Mouse (Mus musculus) heart, embryonic 16.5 days (tissue): Measurements from ENCODE around the gene Rbl1. TPM values are rescaled to one million over a fixed set of nuclear protein-coding genes. Genes with fewer than 3 reads are reported as not detected.

Experiments
- ATAC-seq: fragments of 200-750 bp; cut with Nextera tagmentation; replicated peaks from 2 replicates; pipeline ENCODE4 v1.8.0; 2017; ENCODE audit warnings: moderate number of reproducible peaks; ENCODE audit not compliant: insufficient read depth, low FRiP score; ENCODE audit errors: extremely low read depth
- H3K27ac ChIP-seq: fragments of 300-500 bp; sonication (generic); 2 replicates; pipeline ENCODE4 v1.5.1; 2014; ENCODE audit warnings: mild to moderate bottlenecking, low read length, control low read depth, moderate library complexity
- H3K27me3 ChIP-seq: fragments of 300-500 bp; sonication (generic); 2 replicates; pipeline ENCODE4 v1.6.1; 2014; ENCODE audit warnings: low read length, mixed read lengths; ENCODE audit not compliant: control insufficient read depth, insufficient read depth
- H3K36me3 ChIP-seq: fragments of 300-500 bp; sonication (generic); 2 replicates; pipeline ENCODE4 v1.6.1; 2014; ENCODE audit not compliant: control insufficient read depth, insufficient read depth
- H3K4me1 ChIP-seq: fragments of 300-500 bp; sonication (generic); 2 replicates; pipeline ENCODE4 v1.6.1; 2014; ENCODE audit warnings: low read length, mixed read lengths; ENCODE audit not compliant: control insufficient read depth, insufficient read depth
- H3K4me2 ChIP-seq: fragments of 300-500 bp; sonication (generic); 2 replicates; pipeline ENCODE4 v1.6.1; 2014; ENCODE audit warnings: low read depth, mild to moderate bottlenecking, control low read depth, low read length
- H3K4me3 ChIP-seq: fragments of 300-500 bp; sonication (generic); 2 replicates; pipeline ENCODE4 v1.5.1; 2014; ENCODE audit warnings: mild to moderate bottlenecking, control low read depth, low read length
- H3K9ac ChIP-seq: fragments of 300-500 bp; sonication (generic); 2 replicates; pipeline ENCODE4 v1.6.1; 2014; ENCODE audit warnings: low read length, control low read depth
- H3K9me3 ChIP-seq: fragments of 300-500 bp; sonication (generic); replicated peaks from 2 replicates; pipeline ENCODE4 v1.6.1; 2016; ENCODE audit warnings: low read length; ENCODE audit not compliant: control insufficient read depth
- WGBS: fragments of 180-500 bp; shearing (Covaris S2); extraction: QIAGEN DNeasy Blood & Tissue Kit; methylation state at CpG from one replicate; pipeline ENCODE4 v1.1.7; 2014; 5-methylcytosine and 5-hydroxymethylcytosine counted together
- polyA plus RNA-seq: library from polyadenylated mRNA; unstranded; fragments of >200 nt; fragmentation: Nextera tagmentation; extraction: Ambion mirVana; gene quantifications from 2 replicates; pipeline ENCODE4 v1.2.1, GENCODE M21; 2015

The Rbl1 gene
- polyA plus RNA-seq, 1 experiment from 2014 or later = 15.1 TPM

GRCm38 (mm10) chr2:157139251-157139802 lies 65.0 kb downstream of the Rbl1 start:
- 69% methylated on average over 5 of the region's 5 CpGs for WGBS
- Histone ChIP-seq H3K27ac (no peak overlapping the region), H3K4me3 (no peak overlapping the region), H3K4me2 (no peak overlapping the region), H3K27me3 (no peaks in the 10 kb centered on the region), H3K9ac (no peak overlapping the region), H3K4me1 (peaks cover 2% of the 10 kb centered on the region; the same call in 1 of the 2 replicates), H3K9me3 (peaks cover 3% of the 10 kb centered on the region; the same call in 1 of the 2 replicates), H3K36me3 (no peaks in the 10 kb centered on the region)
- ATAC-seq = no peak

- WGBS = 74% methylated on average over 5 of the region's 5 CpGs
- Histone ChIP-seq H3K27me3 (no peaks in the 10 kb centered on the region), H3K27ac (no peak overlapping the region), H3K9me3 (peaks cover 3% of the 10 kb centered on the region; the same call in 1 of the 2 replicates), H3K4me3 (no peak overlapping the region), H3K36me3 (no peaks in the 10 kb centered on the region), H3K4me2 (no peak overlapping the region), H3K4me1 (peaks cover 7% of the 10 kb centered on the region), H3K9ac (no peak overlapping the region)
- ATAC-seq = no peak
Measured at GRCm38 (mm10) chr2:157138808-157139207, 65.5 kb downstream of the Rbl1 start.

DNA sequence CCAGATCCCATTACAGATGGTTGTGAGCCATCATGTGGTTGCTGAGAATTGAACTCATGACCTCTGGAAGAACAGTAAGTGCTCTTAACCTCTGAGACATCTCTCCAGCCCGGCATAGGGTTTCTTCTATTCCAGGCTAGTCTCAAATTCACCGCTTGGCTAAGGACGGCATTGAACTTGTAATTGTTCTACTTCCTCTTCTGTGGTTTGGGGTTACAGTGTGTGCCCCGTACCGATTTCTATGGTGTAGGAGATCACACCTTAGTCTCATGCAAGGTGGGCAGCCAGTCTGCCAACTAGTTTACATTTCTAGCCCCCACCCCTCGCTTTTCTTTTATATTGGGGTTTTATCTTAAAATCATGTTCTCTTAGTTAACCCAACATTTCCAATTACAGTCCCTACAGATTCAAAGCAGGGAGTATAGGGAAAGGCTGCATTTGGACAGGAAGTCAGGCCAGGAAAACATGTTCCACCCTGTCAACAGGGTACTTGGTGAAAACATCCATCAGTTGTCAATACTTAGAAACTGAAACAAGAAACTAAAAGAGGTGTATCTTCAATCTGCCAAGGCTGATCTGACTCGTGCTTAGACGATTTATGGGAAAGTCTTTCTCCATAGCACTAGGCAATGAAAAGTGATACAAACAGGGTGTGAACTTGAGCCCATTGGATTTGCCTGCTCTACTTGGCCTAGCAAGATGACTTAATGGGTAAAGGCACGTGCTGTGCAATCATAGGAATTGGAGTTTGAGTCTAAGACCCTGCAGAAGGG lies 66.2 kb downstream of the Rbl1 start:
- WGBS = 83% methylated on average over 9 of the region's 9 CpGs
- H3K4me2 ChIP-seq = no peak overlapping the region
- no peaks in the 10 kb centered on the region for H3K27me3 ChIP-seq
- peaks cover 3% of the 10 kb centered on the region; the same call in 1 of the 2 replicates for H3K9me3 ChIP-seq
- ATAC-seq = no peak
- peaks cover 11% of the 10 kb centered on the region for H3K4me1 ChIP-seq
- H3K9ac ChIP-seq = no peak overlapping the region
- H3K27ac ChIP-seq = no peak overlapping the region
- H3K4me3 ChIP-seq = no peak overlapping the region
- no peaks in the 10 kb centered on the region for H3K36me3 ChIP-seq

- no peak overlapping the region for H3K27ac ChIP-seq
- 53% methylated on average over 2 of the region's 2 CpGs for WGBS
Measured at GRCm38 (mm10) chr2:157136646-157137045, 67.7 kb downstream of the Rbl1 start.

DNA sequence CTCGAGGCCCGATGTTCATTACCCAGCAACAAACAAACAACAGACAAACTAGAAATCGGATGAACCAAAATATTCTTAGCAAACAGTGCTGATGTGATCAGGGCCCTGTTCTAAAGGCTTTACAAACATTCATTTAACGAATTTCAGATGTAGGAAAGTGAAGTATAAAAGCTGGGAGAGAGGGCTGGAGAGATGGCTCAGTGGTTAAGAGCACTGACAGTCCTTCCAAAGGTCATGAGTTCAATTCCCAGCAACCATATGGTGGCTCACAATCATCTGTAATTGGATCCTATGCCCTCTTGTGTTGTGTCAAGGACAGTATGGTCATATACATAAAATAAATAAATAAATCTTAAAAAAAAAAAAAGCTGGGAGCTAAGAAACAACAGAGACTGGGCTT lies 68.2 kb downstream of the Rbl1 start:
- Histone ChIP-seq H3K4me1 (peaks cover 12% of the 10 kb centered on the region), H3K9ac (no peak overlapping the region), H3K27me3 (no peaks in the 10 kb centered on the region), H3K4me3 (no peak overlapping the region), H3K4me2 (no peak overlapping the region), H3K36me3 (no peaks in the 10 kb centered on the region), H3K9me3 (peaks cover 3% of the 10 kb centered on the region; the same call in 1 of the 2 replicates), H3K27ac (no peak overlapping the region)
- ATAC-seq = no peak
- 87% methylated on average over 4 of the region's 4 CpGs for WGBS

More at GRCm38 (mm10) chr2:157136646-157137045, 67.7 kb downstream of the Rbl1 start:
- peaks cover 3% of the 10 kb centered on the region; the same call in 1 of the 2 replicates for H3K9me3 ChIP-seq
- H3K4me3 ChIP-seq = no peak overlapping the region
- H3K36me3 ChIP-seq = no peaks in the 10 kb centered on the region
- ATAC-seq = no peak
- H3K27me3 ChIP-seq = no peaks in the 10 kb centered on the region
- H3K4me2 ChIP-seq = no peak overlapping the region
- no peak overlapping the region for H3K9ac ChIP-seq
- peaks cover 12% of the 10 kb centered on the region for H3K4me1 ChIP-seq

DNA sequence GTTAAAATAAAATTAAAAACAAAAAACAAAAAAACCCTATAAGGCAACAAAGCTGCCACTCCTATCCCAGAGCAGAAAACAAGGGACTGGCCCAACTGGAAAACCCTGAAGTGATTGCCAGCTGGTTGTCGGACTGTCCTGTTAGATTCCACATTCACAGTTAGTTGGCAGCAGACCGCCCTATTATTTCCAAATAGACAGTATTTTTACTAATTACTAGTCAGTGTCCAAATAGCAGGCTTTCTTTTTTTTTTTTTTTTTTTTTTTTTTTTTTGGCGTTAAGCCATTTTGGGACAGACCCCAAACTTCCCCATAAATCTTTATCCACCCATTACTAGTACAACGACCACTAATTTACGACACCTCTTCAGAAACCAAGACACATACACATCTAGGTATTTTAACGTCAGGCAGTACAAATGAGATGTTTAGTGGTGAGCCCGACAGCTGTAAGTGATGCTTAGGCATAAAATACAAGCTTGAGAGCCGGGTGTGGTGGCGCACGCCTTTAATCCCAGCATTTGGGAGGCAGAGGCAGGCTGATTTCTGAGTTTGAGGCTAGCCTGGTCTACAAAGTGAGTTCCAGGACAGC lies 68.7 kb downstream of the Rbl1 start:
- peaks cover 3% of the 10 kb centered on the region; the same call in 1 of the 2 replicates for H3K9me3 ChIP-seq
- H3K4me3 ChIP-seq = peak overlapping the region; percentile 89
- peak overlapping the region; percentile 69 for H3K27ac ChIP-seq
- peak overlapping the region; percentile 84 for H3K9ac ChIP-seq
- peak overlapping the region; percentile 97 for H3K4me2 ChIP-seq
- H3K4me1 ChIP-seq = peaks cover 12% of the 10 kb centered on the region
- H3K27me3 ChIP-seq = no peaks in the 10 kb centered on the region
- WGBS = 84% methylated on average over 10 of the region's 10 CpGs
- ATAC-seq = no peak
- no peaks in the 10 kb centered on the region for H3K36me3 ChIP-seq

DNA sequence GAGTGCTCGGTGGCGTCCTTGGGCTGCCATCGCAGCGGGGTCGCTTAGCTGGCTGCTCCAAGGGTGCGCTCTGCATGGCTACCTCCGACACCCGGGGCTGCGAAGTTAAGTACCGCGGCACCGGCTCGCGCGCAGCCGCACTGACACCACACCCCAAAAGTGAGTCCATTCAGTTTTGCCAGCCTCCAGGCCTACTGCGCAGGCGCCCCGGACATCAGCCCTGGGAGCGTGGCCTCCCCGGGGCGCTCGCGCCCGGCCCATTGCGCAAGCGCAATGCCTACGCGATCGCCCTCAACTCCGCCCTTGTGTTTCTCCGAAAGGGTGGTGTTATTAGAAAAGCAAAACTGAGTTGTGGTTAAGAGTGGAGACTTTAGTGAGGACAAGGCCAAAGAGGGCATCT lies 69.3 kb downstream of the Rbl1 start, which contains the start of gene Samhd1:
TSS of gene Samhd1 (minus strand) at position 252 of the 400 bp plus-strand sequence.
- Histone ChIP-seq H3K4me1 (peaks cover 12% of the 10 kb centered on the region), H3K4me2 (peak within 1 kb of the TSS; percentile 97), H3K4me3 (peak within 1 kb of the TSS; percentile 89), H3K27ac (peak within 1 kb of the TSS; percentile 69), H3K9ac (peak within 1 kb of the TSS; percentile 84), H3K36me3 (no peaks in the 10 kb centered on the region), H3K27me3 (no peaks in the 10 kb centered on the region), H3K9me3 (peaks cover 3% of the 10 kb centered on the region; the same call in 1 of the 2 replicates)
- under 1% methylated on average over 32 of the region's 32 CpGs for WGBS
- peak; percentile 89 for ATAC-seq

DNA sequence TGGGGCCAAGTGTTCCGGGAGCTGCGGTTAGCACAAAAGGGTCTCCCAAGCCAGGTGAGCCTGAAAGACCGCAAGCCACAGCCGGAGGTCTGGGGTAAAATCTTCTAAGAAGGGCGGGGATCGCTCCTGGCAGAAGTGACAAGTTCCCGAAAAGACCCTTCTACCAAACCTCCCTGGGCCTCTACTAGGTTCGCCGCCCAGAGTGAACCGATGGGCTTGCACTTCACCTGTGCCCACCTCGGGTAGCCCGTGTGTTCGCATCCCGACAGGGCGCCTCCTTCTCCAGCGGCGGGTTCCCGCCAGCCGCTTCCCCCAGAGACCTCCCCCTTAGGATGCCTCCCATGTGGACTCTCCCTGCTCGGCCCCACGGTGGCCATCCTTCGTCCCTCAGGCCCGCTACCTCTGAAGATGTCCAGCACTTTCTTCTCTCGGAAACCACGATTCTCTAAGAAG lies 69.8 kb downstream of the Rbl1 start:
- ATAC-seq = peak; percentile 56
- H3K27me3 ChIP-seq = no peaks in the 10 kb centered on the region
- H3K4me2 ChIP-seq = peak overlapping the region; percentile 97
- H3K9ac ChIP-seq = peak overlapping the region; percentile 84
- H3K27ac ChIP-seq = peak overlapping the region; percentile 69
- no peaks in the 10 kb centered on the region; the same call in 1 of the 2 replicates for H3K9me3 ChIP-seq
- H3K4me3 ChIP-seq = peak overlapping the region; percentile 89
- no peaks in the 10 kb centered on the region for H3K36me3 ChIP-seq
- H3K4me1 ChIP-seq = peaks cover 12% of the 10 kb centered on the region
- WGBS = 0% methylated on average over 25 of the region's 25 CpGs
